Mouse (Mus musculus): Measurements from ENCODE around the gene Cend1. TPM values are rescaled to one million over a fixed set of nuclear protein-coding genes. Genes with fewer than 3 reads are reported as not detected.

The Cend1 gene
- total and polyA plus RNA-seq, 2 experiments from 2014 or later, result 0.27 to 1.8 TPM

GRCm38 (mm10) chr7:141442199-141442598 is 12.9 kb upstream of the Cend1 start:
- Histone ChIP-seq H3K4me2 (ENCODE audit: low read depth, low read length) (0 out of 2 replicates have a peak overlapping the region, but pooled peaks have one; percentile 91), H3K9me3 (replicated peaks; ENCODE audit: control insufficient read depth, low read length) (no peaks in the 10 kb centered on the region), H3K27me3 (ENCODE audit: control insufficient read depth, insufficient read depth, low read length) (no peaks in the 10 kb centered on the region), H3K27ac (ENCODE audit: low read depth) (no peak overlapping the region), H3K36me3 (replicated peaks; ENCODE audit: control insufficient read depth, insufficient read depth, low read length) (no peaks in the 10 kb centered on the region; the same call in 1 of the 2 replicates), H3K4me1 (ENCODE audit: control insufficient read depth, insufficient read depth) (peaks cover 14% of the 10 kb centered on the region), H3K9ac (replicated peaks; ENCODE audit: low read depth, low read length) (no peak overlapping the region), H3K4me3 (ENCODE audit: low read depth, low read length) (no peak overlapping the region)
- WGBS, result 91% methylated on average over 13 of the region's 13 CpGs
- no peak for ATAC-seq (ENCODE audit: insufficient read depth, low read depth)
- TF ChIP-seq EP300 (IDR thresholded peaks at IDR 0.05; ENCODE audit: low read depth), result no peak
- TF ChIP-seq CTCF (IDR thresholded peaks at IDR 0.05; ENCODE audit: low read depth), result no peak
- DNase-seq (ENCODE audit: low spot score), result no peak

DNA sequence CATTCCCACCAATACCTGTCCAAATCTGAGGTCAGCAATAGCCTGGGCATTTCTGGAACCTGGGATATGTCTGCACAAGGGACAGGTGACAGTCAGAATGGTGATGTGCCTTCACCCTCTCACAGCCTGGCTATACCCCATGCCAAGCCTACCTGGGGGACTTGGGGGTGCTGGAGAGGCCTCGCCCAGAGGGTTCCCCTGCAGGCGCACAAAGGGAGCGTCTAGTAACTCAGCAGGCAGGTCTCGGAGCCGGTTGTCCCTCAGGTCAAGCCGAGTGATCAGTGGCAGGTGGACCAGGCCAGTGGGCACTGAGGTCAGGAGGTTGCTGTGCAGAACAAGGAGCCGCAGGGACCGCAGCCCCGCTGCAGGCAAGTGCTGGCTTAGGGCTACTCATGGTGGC is 12.2 kb upstream of the Cend1 start:
- Histone ChIP-seq H3K4me2 (ENCODE audit: low read depth, low read length) (no peak overlapping the region), H3K27ac (ENCODE audit: low read depth) (no peak overlapping the region), H3K9ac (replicated peaks; ENCODE audit: low read depth, low read length) (no peak overlapping the region), H3K9me3 (replicated peaks; ENCODE audit: control insufficient read depth, low read length) (no peaks in the 10 kb centered on the region), H3K4me3 (ENCODE audit: low read depth, low read length) (no peak overlapping the region), H3K4me1 (ENCODE audit: control insufficient read depth, insufficient read depth) (peaks cover 18% of the 10 kb centered on the region), H3K27me3 (ENCODE audit: control insufficient read depth, insufficient read depth, low read length) (no peaks in the 10 kb centered on the region), H3K36me3 (replicated peaks; ENCODE audit: control insufficient read depth, insufficient read depth, low read length) (no peaks in the 10 kb centered on the region; the same call in 1 of the 2 replicates)
- TF ChIP-seq CTCF (IDR thresholded peaks at IDR 0.05; ENCODE audit: low read depth), result no peak
- TF ChIP-seq EP300 (IDR thresholded peaks at IDR 0.05; ENCODE audit: low read depth), result no peak
- ATAC-seq (ENCODE audit: insufficient read depth, low read depth), result no peak
- DNase-seq (ENCODE audit: low spot score), result no peak
- WGBS, result 91% methylated on average over 9 of the region's 9 CpGs

DNA sequence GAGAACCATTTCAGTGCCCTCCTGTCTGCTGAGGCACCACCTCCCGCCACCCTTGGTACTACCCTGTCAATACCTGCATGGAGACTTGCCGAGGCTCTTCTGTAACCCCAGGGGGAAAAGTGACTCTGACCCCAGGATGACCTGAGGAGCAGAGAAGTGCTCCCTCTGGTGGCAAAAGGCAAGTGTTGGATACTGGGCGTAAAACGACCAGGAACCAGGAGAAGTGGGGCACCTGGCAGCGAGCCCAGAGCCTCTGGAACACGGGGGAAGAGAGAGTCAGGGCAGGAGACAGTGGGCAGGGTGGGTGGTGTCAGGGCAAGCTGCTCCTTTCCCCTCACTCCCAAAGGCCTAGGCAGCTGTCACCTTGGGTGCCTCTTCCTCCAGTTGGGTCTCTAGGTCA is 11.3 kb upstream of the Cend1 start:
- H3K4me3 ChIP-seq (ENCODE audit: low read depth, low read length), result no peak overlapping the region
- peaks cover 22% of the 10 kb centered on the region for H3K4me1 ChIP-seq (ENCODE audit: control insufficient read depth, insufficient read depth)
- H3K36me3 ChIP-seq (replicated peaks; ENCODE audit: control insufficient read depth, insufficient read depth, low read length), result no peaks in the 10 kb centered on the region; the same call in 1 of the 2 replicates
- DNase-seq (ENCODE audit: low spot score), result peak; percentile 75
- H3K27me3 ChIP-seq (ENCODE audit: control insufficient read depth, insufficient read depth, low read length), result no peaks in the 10 kb centered on the region
- H3K27ac ChIP-seq (ENCODE audit: low read depth), result no peak overlapping the region
- no peaks in the 10 kb centered on the region for H3K9me3 ChIP-seq (replicated peaks; ENCODE audit: control insufficient read depth, low read length)
- H3K4me2 ChIP-seq (ENCODE audit: low read depth, low read length), result no peak overlapping the region
- WGBS, result 18% methylated on average over 6 of the region's 6 CpGs
- H3K9ac ChIP-seq (replicated peaks; ENCODE audit: low read depth, low read length), result no peak overlapping the region
- peak; percentile 5; the same call in 1 of the 2 replicates for ATAC-seq (ENCODE audit: insufficient read depth, low read depth)
- no peak for TF ChIP-seq EP300 (IDR thresholded peaks at IDR 0.05; ENCODE audit: low read depth)
- TF ChIP-seq CTCF (IDR thresholded peaks at IDR 0.05; ENCODE audit: low read depth), result peak; percentile 80

DNA sequence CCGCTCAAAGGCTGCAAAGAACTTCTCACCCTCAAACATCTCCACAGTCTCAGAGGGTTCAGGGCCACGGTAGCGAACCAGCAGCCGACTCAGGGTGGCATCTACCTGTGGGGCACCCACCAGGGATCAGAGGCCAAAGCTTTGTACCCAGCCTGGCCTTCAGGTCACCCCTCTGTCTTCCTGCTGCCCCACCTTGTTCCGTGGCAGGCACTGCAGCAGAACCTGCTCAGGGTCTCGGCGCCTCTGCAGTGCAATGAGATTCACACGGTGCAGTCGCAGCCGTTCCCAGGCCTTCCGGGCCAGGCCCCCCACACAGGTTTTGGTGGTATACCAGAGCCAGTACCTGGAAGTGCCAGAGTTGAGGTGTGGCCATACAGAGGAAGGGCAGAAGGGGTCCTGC is 10.5 kb upstream of the Cend1 start:
- Histone ChIP-seq H3K4me3 (ENCODE audit: low read depth, low read length) (no peak overlapping the region), H3K4me2 (ENCODE audit: low read depth, low read length) (no peak overlapping the region), H3K4me1 (ENCODE audit: control insufficient read depth, insufficient read depth) (peaks cover 27% of the 10 kb centered on the region), H3K9me3 (replicated peaks; ENCODE audit: control insufficient read depth, low read length) (no peaks in the 10 kb centered on the region), H3K36me3 (replicated peaks; ENCODE audit: control insufficient read depth, insufficient read depth, low read length) (no peaks in the 10 kb centered on the region; the same call in 1 of the 2 replicates), H3K27ac (ENCODE audit: low read depth) (no peak overlapping the region), H3K9ac (replicated peaks; ENCODE audit: low read depth, low read length) (no peak overlapping the region), H3K27me3 (ENCODE audit: control insufficient read depth, insufficient read depth, low read length) (no peaks in the 10 kb centered on the region)
- DNase-seq (ENCODE audit: low spot score) (no peak), ATAC-seq (ENCODE audit: insufficient read depth, low read depth) (no peak)
- 95% methylated on average over 11 of the region's 11 CpGs for WGBS
- TF ChIP-seq EP300 (IDR thresholded peaks at IDR 0.05; ENCODE audit: low read depth) (no peak), CTCF (IDR thresholded peaks at IDR 0.05; ENCODE audit: low read depth) (no peak)

DNA sequence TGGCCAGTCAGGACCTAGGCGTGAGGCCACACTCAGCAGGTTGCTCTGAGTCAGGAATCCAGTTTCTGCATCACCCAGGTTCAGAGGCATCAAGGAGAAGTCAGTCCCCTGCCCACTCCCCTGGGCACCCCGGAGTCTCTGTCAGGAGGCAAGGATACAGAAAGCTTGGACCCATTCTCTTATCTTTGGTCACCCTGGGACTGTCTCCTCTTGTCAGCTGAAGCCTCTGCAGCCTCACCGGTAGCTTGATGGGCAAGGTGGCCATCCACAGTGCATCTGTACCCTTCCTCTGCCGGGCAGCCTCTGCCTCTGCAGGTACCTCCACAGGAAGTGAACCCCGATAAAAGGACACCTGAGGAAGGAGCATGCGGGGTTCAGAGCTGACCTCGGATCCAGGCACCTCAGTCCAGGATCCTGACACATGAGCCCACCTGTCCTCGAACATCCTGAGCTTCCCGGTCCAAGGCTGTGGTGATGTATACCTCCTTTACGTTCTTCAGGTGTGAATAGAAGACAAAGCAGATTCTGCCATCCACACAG is 9.9 kb upstream of the Cend1 start:
- Histone ChIP-seq H3K27me3 (ENCODE audit: control insufficient read depth, insufficient read depth, low read length) (no peaks in the 10 kb centered on the region), H3K4me1 (ENCODE audit: control insufficient read depth, insufficient read depth) (peaks cover 31% of the 10 kb centered on the region)
- WGBS, result 93% methylated on average over 10 of the region's 10 CpGs

More for the DNA sequence above, 9.9 kb upstream of the Cend1 start:
- Histone ChIP-seq H3K9ac (replicated peaks; ENCODE audit: low read depth, low read length) (no peak overlapping the region), H3K4me2 (ENCODE audit: low read depth, low read length) (no peak overlapping the region), H3K9me3 (replicated peaks; ENCODE audit: control insufficient read depth, low read length) (no peaks in the 10 kb centered on the region), H3K4me3 (ENCODE audit: low read depth, low read length) (no peak overlapping the region), H3K27ac (ENCODE audit: low read depth) (no peak overlapping the region), H3K36me3 (replicated peaks; ENCODE audit: control insufficient read depth, insufficient read depth, low read length) (no peaks in the 10 kb centered on the region; the same call in 1 of the 2 replicates)
- ATAC-seq (ENCODE audit: insufficient read depth, low read depth) (no peak), DNase-seq (ENCODE audit: low spot score) (no peak)
- no peak for TF ChIP-seq CTCF (IDR thresholded peaks at IDR 0.05; ENCODE audit: low read depth)
- TF ChIP-seq EP300 (IDR thresholded peaks at IDR 0.05; ENCODE audit: low read depth), result no peak
